Mouse (Mus musculus): ENCODE measurements around the gene Fmo4. TPM values are rescaled to one million over a fixed set of nuclear protein-coding genes. Genes with fewer than 3 reads are reported as not detected.

Gene Fmo4
- polyA plus RNA-seq (2015; fragmentation: Nextera tagmentation; extraction: Ambion mirVana), result 0.13 and 0.31 TPM in 2 replicates

DNA sequence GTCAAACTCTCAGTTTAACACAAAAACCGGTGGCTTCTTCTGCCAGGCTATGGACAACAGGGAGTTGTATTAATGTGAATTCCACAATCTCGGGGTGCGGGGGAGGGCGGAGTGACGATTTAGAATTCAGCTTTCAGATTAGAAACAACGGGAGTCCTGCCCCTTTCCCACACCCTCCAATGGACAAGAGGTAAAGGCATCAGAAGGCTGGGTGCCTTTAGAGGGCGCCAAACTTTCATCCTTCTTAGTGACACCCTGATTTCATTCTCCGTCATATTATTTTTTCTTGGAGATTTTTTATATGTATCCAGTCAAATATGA, at the start of gene Fmo4:
Fmo4 (minus strand) TSS at position 137 of the 321 bp plus-strand sequence.
- no peak within 1 kb of the TSS for H3K4me2 ChIP-seq (ENCODE audit: low read length)
- no peaks in the 10 kb centered on the region for H3K4me1 ChIP-seq (replicated peaks; ENCODE audit: control insufficient read depth, insufficient read depth, low read length)
- no peak for ATAC-seq
- H3K4me3 ChIP-seq (replicated peaks; ENCODE audit: low read length), result no peak within 1 kb of the TSS
- no peak within 1 kb of the TSS for H3K27ac ChIP-seq (ENCODE audit: low read length)
- H3K36me3 ChIP-seq (ENCODE audit: control insufficient read depth, insufficient read depth), result no peaks in the 10 kb centered on the region
- WGBS, result 48% methylated on average over 8 of the region's 8 CpGs
- H3K9ac ChIP-seq (replicated peaks; ENCODE audit: low read depth, low read length), result no peak within 1 kb of the TSS
- no peaks in the 10 kb centered on the region for H3K27me3 ChIP-seq (replicated peaks; ENCODE audit: control insufficient read depth, insufficient read depth, low read length)
- H3K9me3 ChIP-seq (ENCODE audit: control insufficient read depth, low read length), result no peaks in the 10 kb centered on the region

DNA sequence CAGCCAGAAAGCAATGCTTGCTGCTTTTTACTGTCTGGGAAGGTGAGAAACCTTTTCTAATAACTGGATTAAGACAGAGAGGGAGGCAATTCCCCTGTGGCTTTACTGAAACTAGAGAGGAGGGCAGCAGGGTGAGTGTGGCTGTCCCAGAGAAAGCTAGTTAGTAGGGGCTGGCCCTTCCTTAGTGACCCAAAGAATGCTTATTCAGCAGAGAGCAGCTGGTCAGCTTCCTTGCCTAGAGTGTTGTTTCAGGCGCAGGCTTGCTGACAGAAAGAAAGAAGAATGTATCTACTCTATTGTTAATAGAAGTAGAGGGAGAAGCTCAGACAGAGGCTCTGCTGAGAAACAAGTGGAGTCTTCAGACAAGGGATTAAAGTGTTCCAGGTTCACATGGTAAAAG, 48.6 kb upstream of the Fmo4 start:
- H3K9ac ChIP-seq (replicated peaks; ENCODE audit: low read depth, low read length), result no peak overlapping the region
- H3K4me2 ChIP-seq (ENCODE audit: low read length), result no peak overlapping the region
- no peak overlapping the region for H3K4me3 ChIP-seq (replicated peaks; ENCODE audit: low read length)
- H3K9me3 ChIP-seq (ENCODE audit: control insufficient read depth, low read length), result no peaks in the 10 kb centered on the region
- H3K27me3 ChIP-seq (replicated peaks; ENCODE audit: control insufficient read depth, insufficient read depth, low read length), result no peaks in the 10 kb centered on the region
- WGBS, result 29% methylated on average over 1 of the region's 1 CpGs
- H3K36me3 ChIP-seq (ENCODE audit: control insufficient read depth, insufficient read depth), result no peaks in the 10 kb centered on the region
- H3K27ac ChIP-seq (ENCODE audit: low read length), result no peak overlapping the region
- ATAC-seq, result no peak
- peaks cover 16% of the 10 kb centered on the region for H3K4me1 ChIP-seq (replicated peaks; ENCODE audit: control insufficient read depth, insufficient read depth, low read length)

DNA sequence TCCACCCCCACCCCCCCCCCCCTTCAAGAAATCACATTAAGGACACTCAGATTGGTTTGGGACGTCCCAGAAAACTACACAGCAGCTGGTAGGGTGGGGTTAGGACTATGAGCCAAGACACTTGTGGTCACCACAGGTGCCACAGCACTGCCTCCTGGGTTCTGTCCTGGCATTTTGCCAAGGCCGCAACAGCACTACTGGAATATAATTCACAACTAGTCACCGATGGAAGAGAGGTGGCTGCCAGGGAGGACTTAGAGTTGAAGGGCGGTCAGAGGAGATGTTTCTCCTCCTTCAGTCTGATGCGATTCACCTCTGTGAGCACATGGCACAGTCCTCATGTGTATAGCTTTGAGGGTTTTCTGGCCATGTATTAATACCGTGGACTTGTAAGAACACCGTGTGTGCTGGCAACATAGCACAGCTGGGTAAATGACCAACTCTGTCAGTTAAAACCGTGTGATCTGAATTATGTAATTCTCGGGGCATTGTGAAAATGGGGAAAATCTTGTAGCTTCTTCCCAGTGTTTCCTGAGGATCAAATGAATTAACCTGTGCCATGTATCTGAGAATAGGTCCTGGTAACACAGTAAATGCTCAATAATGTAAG, 46.3 kb upstream of the Fmo4 start:
- WGBS, result 74% methylated on average over 9 of the region's 9 CpGs
- Histone ChIP-seq H3K27me3 (replicated peaks; ENCODE audit: control insufficient read depth, insufficient read depth, low read length) (no peaks in the 10 kb centered on the region), H3K9me3 (ENCODE audit: control insufficient read depth, low read length) (no peaks in the 10 kb centered on the region), H3K27ac (ENCODE audit: low read length) (no peak overlapping the region), H3K4me2 (ENCODE audit: low read length) (no peak overlapping the region), H3K36me3 (ENCODE audit: control insufficient read depth, insufficient read depth) (no peaks in the 10 kb centered on the region), H3K4me1 (replicated peaks; ENCODE audit: control insufficient read depth, insufficient read depth, low read length) (peaks cover 16% of the 10 kb centered on the region), H3K9ac (replicated peaks; ENCODE audit: low read depth, low read length) (no peak overlapping the region), H3K4me3 (replicated peaks; ENCODE audit: low read length) (no peak overlapping the region)
- peak; percentile 29; the same call in 1 of the 2 replicates for ATAC-seq

- peak; percentile 57 for ATAC-seq
- Histone ChIP-seq H3K36me3 (ENCODE audit: control insufficient read depth, insufficient read depth) (no peaks in the 10 kb centered on the region), H3K9ac (replicated peaks; ENCODE audit: low read depth, low read length) (no peak overlapping the region), H3K4me1 (replicated peaks; ENCODE audit: control insufficient read depth, insufficient read depth, low read length) (peaks cover 16% of the 10 kb centered on the region), H3K4me3 (replicated peaks; ENCODE audit: low read length) (no peak overlapping the region), H3K27ac (ENCODE audit: low read length) (0 out of 2 replicates have a peak overlapping the region, but pooled peaks have one; percentile 20), H3K4me2 (ENCODE audit: low read length) (peak overlapping the region; percentile 49; the same call in 1 of the 2 replicates), H3K27me3 (replicated peaks; ENCODE audit: control insufficient read depth, insufficient read depth, low read length) (no peaks in the 10 kb centered on the region), H3K9me3 (ENCODE audit: control insufficient read depth, low read length) (no peaks in the 10 kb centered on the region)
- 32% methylated on average over 10 of the region's 10 CpGs for WGBS
Observed at GRCm38 (mm10) chr1:162859545-162859976, 45.8 kb upstream of the Fmo4 start.

DNA sequence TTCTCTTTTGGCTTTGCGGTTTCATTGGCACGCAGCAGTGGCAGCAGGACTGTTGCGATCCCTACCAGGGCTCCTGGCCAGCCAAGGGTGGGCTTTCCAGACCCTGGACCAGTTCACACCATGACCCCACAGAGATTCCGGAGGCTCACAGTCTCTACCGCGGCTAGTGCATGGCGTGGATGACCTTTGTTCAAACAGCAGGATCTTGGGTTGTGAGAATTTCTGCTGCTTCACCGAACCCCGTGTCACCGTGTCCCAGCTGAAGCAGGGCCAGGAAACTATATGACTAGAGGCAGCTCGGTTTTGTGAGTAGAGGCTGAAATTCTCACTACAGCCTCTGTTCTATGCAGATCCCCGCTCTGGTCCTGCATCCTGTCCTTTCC, 45.0 kb upstream of the Fmo4 start:
- Histone ChIP-seq H3K4me3 (replicated peaks; ENCODE audit: low read length) (peak overlapping the region; percentile 26; the same call in 1 of the 2 replicates), H3K4me1 (replicated peaks; ENCODE audit: control insufficient read depth, insufficient read depth, low read length) (peaks cover 16% of the 10 kb centered on the region), H3K9me3 (ENCODE audit: control insufficient read depth, low read length) (no peaks in the 10 kb centered on the region), H3K27ac (ENCODE audit: low read length) (0 out of 2 replicates have a peak overlapping the region, but pooled peaks have one; percentile 33), H3K4me2 (ENCODE audit: low read length) (peak overlapping the region; percentile 49), H3K9ac (replicated peaks; ENCODE audit: low read depth, low read length) (0 out of 2 replicates have a peak overlapping the region, but pooled peaks have one; percentile 25), H3K36me3 (ENCODE audit: control insufficient read depth, insufficient read depth) (no peaks in the 10 kb centered on the region), H3K27me3 (replicated peaks; ENCODE audit: control insufficient read depth, insufficient read depth, low read length) (no peaks in the 10 kb centered on the region)
- ATAC-seq, result peak; percentile 73
- 33% methylated on average over 12 of the region's 12 CpGs for WGBS

GRCm38 (mm10) chr1:162857766-162858747, 44.3 kb upstream of the Fmo4 start:
- peak overlapping the region; percentile 49 for H3K4me2 ChIP-seq (ENCODE audit: low read length)
- peaks cover 16% of the 10 kb centered on the region for H3K4me1 ChIP-seq (replicated peaks; ENCODE audit: control insufficient read depth, insufficient read depth, low read length)
- no peaks in the 10 kb centered on the region for H3K9me3 ChIP-seq (ENCODE audit: control insufficient read depth, low read length)
- no peaks in the 10 kb centered on the region for H3K36me3 ChIP-seq (ENCODE audit: control insufficient read depth, insufficient read depth)
- ATAC-seq, result peak; percentile 60; the same call in 1 of the 2 replicates
- H3K27me3 ChIP-seq (replicated peaks; ENCODE audit: control insufficient read depth, insufficient read depth, low read length), result no peaks in the 10 kb centered on the region
- 46% methylated on average over 17 of the region's 18 CpGs for WGBS
- H3K27ac ChIP-seq (ENCODE audit: low read length), result no peak overlapping the region
- 0 out of 2 replicates have a peak overlapping the region, but pooled peaks have one; percentile 26 for H3K4me3 ChIP-seq (replicated peaks; ENCODE audit: low read length)
- no peak overlapping the region for H3K9ac ChIP-seq (replicated peaks; ENCODE audit: low read depth, low read length)

DNA sequence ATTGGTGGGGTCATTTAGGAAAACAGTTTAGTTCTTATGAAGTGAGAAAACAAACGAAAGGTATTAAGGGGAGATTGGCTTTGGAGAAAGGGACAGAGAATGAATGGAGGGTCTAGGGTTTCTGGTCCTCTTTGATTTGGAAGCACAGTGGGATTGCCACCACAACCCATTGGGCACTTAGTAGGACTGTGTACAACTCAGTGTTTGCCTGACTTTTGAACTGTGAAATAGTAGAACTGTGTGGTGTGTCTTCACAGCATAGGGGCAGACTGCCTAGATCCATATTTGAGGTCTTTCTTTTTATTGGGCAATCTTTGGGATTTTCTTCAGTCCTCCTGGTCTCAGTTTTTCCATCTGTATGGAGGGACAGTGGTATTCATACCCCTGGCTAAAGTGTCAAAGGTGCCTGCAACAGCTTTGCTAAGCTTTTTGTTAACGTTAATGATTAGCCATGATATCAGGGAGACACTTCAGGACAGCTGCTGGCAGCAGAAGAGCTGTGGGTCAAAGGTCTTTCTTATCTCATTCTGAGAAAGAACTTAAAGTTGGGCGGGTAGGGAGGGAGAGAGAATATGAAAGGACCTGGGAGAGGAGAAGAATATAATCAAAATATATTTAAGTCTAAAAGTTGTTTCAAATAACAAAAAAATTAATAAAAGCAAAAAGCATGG, 40.2 kb upstream of the Fmo4 start:
- peaks cover 4% of the 10 kb centered on the region for H3K4me1 ChIP-seq (replicated peaks; ENCODE audit: control insufficient read depth, insufficient read depth, low read length)
- WGBS, result 80% methylated on average over 3 of the region's 3 CpGs

DNA sequence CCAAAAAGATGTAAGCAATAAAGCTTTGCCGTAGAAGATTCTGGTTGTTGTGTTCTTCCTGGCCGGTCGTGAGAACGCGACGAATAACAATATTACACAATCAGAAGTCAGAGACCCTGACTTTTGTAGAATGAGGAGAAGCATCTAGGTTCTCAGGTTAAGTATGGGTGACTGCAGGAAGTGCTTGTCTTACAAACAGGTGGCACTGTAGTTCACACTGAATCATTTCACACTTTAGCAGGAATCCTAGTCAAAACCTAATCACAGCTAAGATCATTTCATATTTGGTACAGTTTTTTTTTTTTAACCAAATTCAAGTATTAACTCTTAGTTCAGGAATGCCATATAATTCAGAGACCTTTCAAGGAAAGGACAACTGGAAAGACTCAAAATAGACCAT, 33.8 kb upstream of the Fmo4 start:
- no peaks in the 10 kb centered on the region for H3K36me3 ChIP-seq (ENCODE audit: control insufficient read depth, insufficient read depth)
- no peak overlapping the region for H3K9ac ChIP-seq (replicated peaks; ENCODE audit: low read depth, low read length)
- H3K27me3 ChIP-seq (replicated peaks; ENCODE audit: control insufficient read depth, insufficient read depth, low read length), result no peaks in the 10 kb centered on the region
- H3K27ac ChIP-seq (ENCODE audit: low read length), result no peak overlapping the region
- no peak overlapping the region for H3K4me3 ChIP-seq (replicated peaks; ENCODE audit: low read length)
- H3K4me1 ChIP-seq (replicated peaks; ENCODE audit: control insufficient read depth, insufficient read depth, low read length), result no peaks in the 10 kb centered on the region
- H3K4me2 ChIP-seq (ENCODE audit: low read length), result no peak overlapping the region
- 97% methylated on average over 6 of the region's 6 CpGs for WGBS
- H3K9me3 ChIP-seq (ENCODE audit: control insufficient read depth, low read length), result no peaks in the 10 kb centered on the region
- ATAC-seq, result no peak

More for the DNA sequence above, 40.2 kb upstream of the Fmo4 start:
- H3K4me2 ChIP-seq (ENCODE audit: low read length), result no peak overlapping the region
- H3K4me3 ChIP-seq (replicated peaks; ENCODE audit: low read length), result no peak overlapping the region
- H3K36me3 ChIP-seq (ENCODE audit: control insufficient read depth, insufficient read depth), result no peaks in the 10 kb centered on the region
- H3K9ac ChIP-seq (replicated peaks; ENCODE audit: low read depth, low read length), result no peak overlapping the region
- H3K9me3 ChIP-seq (ENCODE audit: control insufficient read depth, low read length), result no peaks in the 10 kb centered on the region
- H3K27ac ChIP-seq (ENCODE audit: low read length), result no peak overlapping the region
- H3K27me3 ChIP-seq (replicated peaks; ENCODE audit: control insufficient read depth, insufficient read depth, low read length), result no peaks in the 10 kb centered on the region
- no peak for ATAC-seq

GRCm38 (mm10) chr1:162840211-162840610, 26.4 kb upstream of the Fmo4 start:
- H3K27ac ChIP-seq (ENCODE audit: low read length), result no peak overlapping the region
- H3K4me1 ChIP-seq (replicated peaks; ENCODE audit: control insufficient read depth, insufficient read depth, low read length), result no peaks in the 10 kb centered on the region
- no peak overlapping the region for H3K9ac ChIP-seq (replicated peaks; ENCODE audit: low read depth, low read length)
- H3K4me3 ChIP-seq (replicated peaks; ENCODE audit: low read length), result no peak overlapping the region
- H3K4me2 ChIP-seq (ENCODE audit: low read length), result no peak overlapping the region
- no peaks in the 10 kb centered on the region for H3K27me3 ChIP-seq (replicated peaks; ENCODE audit: control insufficient read depth, insufficient read depth, low read length)
- 95% methylated on average over 9 of the region's 9 CpGs for WGBS
- no peaks in the 10 kb centered on the region for H3K9me3 ChIP-seq (ENCODE audit: control insufficient read depth, low read length)
- H3K36me3 ChIP-seq (ENCODE audit: control insufficient read depth, insufficient read depth), result no peaks in the 10 kb centered on the region
- no peak for ATAC-seq

All from forebrain, embryonic 16.5 days (tissue).